Mouse (Mus musculus) B cell, adult 2 months (primary cell): ENCODE data around the gene Slc7a1.

Experiments
- DNase-seq, 2 experiments: peaks; one replicate each; pipeline ENCODE4 v3.0.0; 2022

The Slc7a1 gene

GRCm38 (mm10) chr5:148399660-148400443, at the start of gene Slc7a1:
Slc7a1 (minus strand) TSS chr5:148399904.
- DNase-seq = peak; percentile 96

GRCm38 (mm10) chr5:148444974-148445373, 45.3 kb upstream of the Slc7a1 start:
- DNase-seq = peak in 1 of 2 experiments; percentile 20

- DNase-seq = no peak
These were observed 44.0 kb upstream of the Slc7a1 start for GRCm38 (mm10) chr5:148443734-148444133.

- DNase-seq = no peak
These were observed 36.0 kb upstream of the Slc7a1 start for GRCm38 (mm10) chr5:148435660-148436059.

- no peak for DNase-seq
These were observed 32.4 kb upstream of the Slc7a1 start for GRCm38 (mm10) chr5:148432121-148432520.

GRCm38 (mm10) chr5:148428846-148429245, 29.1 kb upstream of the Slc7a1 start:
- peak; percentile 39 to 52 for DNase-seq

- no peak for DNase-seq
These were observed 25.4 kb upstream of the Slc7a1 start for GRCm38 (mm10) chr5:148425136-148425535.

- DNase-seq = no peak
These were observed 21.6 kb upstream of the Slc7a1 start for GRCm38 (mm10) chr5:148421326-148421725.

GRCm38 (mm10) chr5:148419112-148419526, 19.4 kb upstream of the Slc7a1 start:
- DNase-seq = peak; percentile 32 to 37

GRCm38 (mm10) chr5:148418436-148418835, 18.7 kb upstream of the Slc7a1 start:
- no peak for DNase-seq

- peak; percentile 20 to 42 for DNase-seq
These were observed 18.1 kb upstream of the Slc7a1 start for GRCm38 (mm10) chr5:148417756-148418155.

- no peak for DNase-seq
These were observed 16.8 kb upstream of the Slc7a1 start for GRCm38 (mm10) chr5:148416461-148416860.

- no peak for DNase-seq
These were observed 14.5 kb upstream of the Slc7a1 start for GRCm38 (mm10) chr5:148414233-148414632.

GRCm38 (mm10) chr5:148412504-148412903, 12.8 kb upstream of the Slc7a1 start:
- DNase-seq = no peak

- no peak for DNase-seq
These were observed 9.8 kb upstream of the Slc7a1 start for GRCm38 (mm10) chr5:148409465-148409864.

GRCm38 (mm10) chr5:148406913-148407312, 7.2 kb upstream of the Slc7a1 start:
- no peak for DNase-seq

- DNase-seq = peak in 1 of 2 experiments; percentile 36
These were observed 4.8 kb upstream of the Slc7a1 start for GRCm38 (mm10) chr5:148404548-148404947.

GRCm38 (mm10) chr5:148402641-148403040, 2.9 kb upstream of the Slc7a1 start:
- DNase-seq = no peak

- DNase-seq = peak in 1 of 2 experiments; percentile 82
These were observed 691 bp downstream of the Slc7a1 start for GRCm38 (mm10) chr5:148398766-148399659.

- no peak for DNase-seq
These were observed 1.3 kb downstream of the Slc7a1 start for GRCm38 (mm10) chr5:148398451-148398765.

GRCm38 (mm10) chr5:148397911-148398310, 1.8 kb downstream of the Slc7a1 start:
- DNase-seq = no peak

GRCm38 (mm10) chr5:148397418-148397817, 2.3 kb downstream of the Slc7a1 start:
- DNase-seq = no peak

GRCm38 (mm10) chr5:148393316-148393715, 6.4 kb downstream of the Slc7a1 start:
- no peak for DNase-seq

GRCm38 (mm10) chr5:148392831-148393230, 6.9 kb downstream of the Slc7a1 start:
- DNase-seq = no peak
